Mouse (Mus musculus): ENCODE data around the gene Meaf6.

DNA sequence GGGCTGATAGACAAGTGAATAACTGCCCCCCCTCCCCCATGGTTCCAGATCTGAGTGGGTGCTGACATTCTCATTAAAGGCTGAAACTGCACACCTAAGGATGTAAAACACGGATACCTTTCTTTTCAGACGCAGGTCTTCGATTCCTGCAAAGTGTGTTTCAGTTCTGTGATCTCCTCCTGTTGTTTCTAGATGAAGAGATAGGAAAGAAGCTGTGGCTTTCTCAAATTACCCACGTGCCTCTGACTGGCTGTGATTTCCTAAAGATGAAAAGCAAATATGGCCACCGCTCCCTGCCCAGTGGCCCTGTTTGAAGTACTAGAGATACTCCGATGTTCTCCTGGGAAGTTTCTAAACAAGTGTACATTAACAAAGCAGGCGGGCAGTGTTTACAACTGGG lies 53.4 kb downstream of the Meaf6 start:
- no peak for TF ChIP-seq CTCF (IDR thresholded peaks at IDR 0.05; ENCODE audit: low read depth)
- no peak for TF ChIP-seq EP300 (optimal IDR thresholded peaks at IDR 0.05)

Data from stomach, postnatal 0 days (tissue).